Mouse (Mus musculus): ENCODE results near the gene Ifnlr1. TPM values are rescaled to one million over a fixed set of nuclear protein-coding genes. Genes with fewer than 3 reads are reported as not detected.

Gene Ifnlr1
- polyA plus RNA-seq, 1 experiment from 2014 or later: 0.28 TPM

- no peak for ATAC-seq (ENCODE audit: insufficient number of reproducible peaks, low FRiP score)
- WGBS: under 1% methylated on average over 21 of the region's 21 CpGs
- no peak overlapping the region for H3K27ac ChIP-seq (ENCODE audit: poor library complexity, severe bottlenecking)
- H3K9me3 ChIP-seq (replicated peaks): no peaks in the 10 kb centered on the region
- H3K4me2 ChIP-seq: peak overlapping the region; percentile 98
- peaks cover 4% of the 10 kb centered on the region for H3K4me1 ChIP-seq (replicated peaks)
- peak overlapping the region; percentile 75 for H3K9ac ChIP-seq
- H3K36me3 ChIP-seq: no peaks in the 10 kb centered on the region
- peaks cover 52% of the 10 kb centered on the region for H3K27me3 ChIP-seq (replicated peaks)
- H3K4me3 ChIP-seq: peak overlapping the region; percentile 76
Measured at GRCm38 (mm10) chr4:135686568-135686953, 474 bp downstream of the Ifnlr1 start.

- Histone ChIP-seq H3K4me3 (no peak overlapping the region), H3K4me1 (replicated peaks) (no peaks in the 10 kb centered on the region; the same call in 1 of the 2 replicates), H3K9me3 (replicated peaks) (no peaks in the 10 kb centered on the region), H3K36me3 (no peaks in the 10 kb centered on the region), H3K27ac (ENCODE audit: poor library complexity, severe bottlenecking) (no peak overlapping the region), H3K27me3 (replicated peaks) (peaks cover 45% of the 10 kb centered on the region), H3K4me2 (no peak overlapping the region), H3K9ac (no peak overlapping the region)
- 82% methylated on average over 7 of the region's 7 CpGs for WGBS
- no peak for ATAC-seq (ENCODE audit: insufficient number of reproducible peaks, low FRiP score)
Measured at GRCm38 (mm10) chr4:135689797-135690196, 3.7 kb downstream of the Ifnlr1 start.

GRCm38 (mm10) chr4:135690241-135690640 is 4.2 kb downstream of the Ifnlr1 start:
- no peak overlapping the region for H3K9ac ChIP-seq
- H3K4me3 ChIP-seq: no peak overlapping the region
- no peaks in the 10 kb centered on the region for H3K9me3 ChIP-seq (replicated peaks)
- H3K27me3 ChIP-seq (replicated peaks): peaks cover 41% of the 10 kb centered on the region
- WGBS: 75% methylated on average over 11 of the region's 11 CpGs
- ATAC-seq (ENCODE audit: insufficient number of reproducible peaks, low FRiP score): no peak
- no peaks in the 10 kb centered on the region for H3K36me3 ChIP-seq
- no peak overlapping the region for H3K27ac ChIP-seq (ENCODE audit: poor library complexity, severe bottlenecking)
- H3K4me2 ChIP-seq: no peak overlapping the region
- H3K4me1 ChIP-seq (replicated peaks): no peaks in the 10 kb centered on the region; the same call in 1 of the 2 replicates

GRCm38 (mm10) chr4:135692916-135693315 is 6.8 kb downstream of the Ifnlr1 start:
- no peak for ATAC-seq (ENCODE audit: insufficient number of reproducible peaks, low FRiP score)
- WGBS: 63% methylated on average over 4 of the region's 4 CpGs
- Histone ChIP-seq H3K4me2 (no peak overlapping the region), H3K4me1 (replicated peaks) (no peaks in the 10 kb centered on the region), H3K4me3 (no peak overlapping the region), H3K9me3 (replicated peaks) (peaks cover 5% of the 10 kb centered on the region), H3K36me3 (no peaks in the 10 kb centered on the region), H3K27me3 (replicated peaks) (peaks cover 27% of the 10 kb centered on the region), H3K27ac (ENCODE audit: poor library complexity, severe bottlenecking) (no peak overlapping the region), H3K9ac (no peak overlapping the region)

GRCm38 (mm10) chr4:135698498-135698897 is 12.4 kb downstream of the Ifnlr1 start:
- H3K27ac ChIP-seq (ENCODE audit: poor library complexity, severe bottlenecking): no peak overlapping the region
- H3K9me3 ChIP-seq (replicated peaks): peaks cover 10% of the 10 kb centered on the region
- H3K9ac ChIP-seq: no peak overlapping the region
- H3K4me2 ChIP-seq: peak overlapping the region; percentile 41
- H3K4me3 ChIP-seq: no peak overlapping the region
- H3K4me1 ChIP-seq (replicated peaks): peaks cover 3% of the 10 kb centered on the region; the same call in 1 of the 2 replicates
- ATAC-seq (ENCODE audit: insufficient number of reproducible peaks, low FRiP score): no peak
- H3K36me3 ChIP-seq: no peaks in the 10 kb centered on the region
- 0 out of 2 replicates have a peak, but pooled peaks cover 3% of the 10 kb centered on the region for H3K27me3 ChIP-seq (replicated peaks)
- 69% methylated on average over 7 of the region's 7 CpGs for WGBS

GRCm38 (mm10) chr4:135703497-135703896 is 17.4 kb downstream of the Ifnlr1 start:
- peaks cover 8% of the 10 kb centered on the region; the same call in 1 of the 2 replicates for H3K27me3 ChIP-seq (replicated peaks)
- H3K36me3 ChIP-seq: no peaks in the 10 kb centered on the region
- H3K4me3 ChIP-seq: no peak overlapping the region
- H3K27ac ChIP-seq (ENCODE audit: poor library complexity, severe bottlenecking): no peak overlapping the region
- H3K4me2 ChIP-seq: no peak overlapping the region
- H3K4me1 ChIP-seq (replicated peaks): peaks cover 11% of the 10 kb centered on the region
- no peak for ATAC-seq (ENCODE audit: insufficient number of reproducible peaks, low FRiP score)
- no peak overlapping the region for H3K9ac ChIP-seq
- no peaks in the 10 kb centered on the region for H3K9me3 ChIP-seq (replicated peaks)
- 71% methylated on average over 13 of the region's 13 CpGs for WGBS

GRCm38 (mm10) chr4:135704016-135704415 is 17.9 kb downstream of the Ifnlr1 start:
- Histone ChIP-seq H3K27ac (ENCODE audit: poor library complexity, severe bottlenecking) (no peak overlapping the region), H3K27me3 (replicated peaks) (peaks cover 8% of the 10 kb centered on the region; the same call in 1 of the 2 replicates), H3K4me3 (no peak overlapping the region), H3K4me2 (no peak overlapping the region), H3K36me3 (no peaks in the 10 kb centered on the region), H3K4me1 (replicated peaks) (peaks cover 11% of the 10 kb centered on the region), H3K9ac (no peak overlapping the region; the same call in 1 of the 2 replicates), H3K9me3 (replicated peaks) (no peaks in the 10 kb centered on the region)
- ATAC-seq (ENCODE audit: insufficient number of reproducible peaks, low FRiP score): no peak
- WGBS: 34% methylated on average over 6 of the region's 6 CpGs

- Histone ChIP-seq H3K4me2 (no peak overlapping the region), H3K4me3 (no peak overlapping the region), H3K27me3 (replicated peaks) (peaks cover 8% of the 10 kb centered on the region; the same call in 1 of the 2 replicates), H3K4me1 (replicated peaks) (peaks cover 11% of the 10 kb centered on the region; the same call in 1 of the 2 replicates), H3K27ac (ENCODE audit: poor library complexity, severe bottlenecking) (no peak overlapping the region), H3K36me3 (no peaks in the 10 kb centered on the region), H3K9ac (no peak overlapping the region), H3K9me3 (replicated peaks) (no peaks in the 10 kb centered on the region)
- 82% methylated on average over 6 of the region's 6 CpGs for WGBS
- no peak for ATAC-seq (ENCODE audit: insufficient number of reproducible peaks, low FRiP score)
Measured at GRCm38 (mm10) chr4:135706045-135706444, 20.0 kb downstream of the Ifnlr1 start.

GRCm38 (mm10) chr4:135709072-135709564 is 23.0 kb downstream of the Ifnlr1 start:
- WGBS: 8% methylated on average over 8 of the region's 8 CpGs
- Histone ChIP-seq H3K4me1 (replicated peaks) (peaks cover 2% of the 10 kb centered on the region; the same call in 1 of the 2 replicates), H3K27me3 (replicated peaks) (peaks cover 5% of the 10 kb centered on the region; the same call in 1 of the 2 replicates), H3K27ac (ENCODE audit: poor library complexity, severe bottlenecking) (no peak overlapping the region), H3K4me2 (peak overlapping the region; percentile 55), H3K9me3 (replicated peaks) (0 out of 2 replicates have a peak, but pooled peaks cover 3% of the 10 kb centered on the region), H3K9ac (no peak overlapping the region), H3K4me3 (peak overlapping the region; percentile 24), H3K36me3 (no peaks in the 10 kb centered on the region)
- ATAC-seq (ENCODE audit: insufficient number of reproducible peaks, low FRiP score): peak; percentile 41; the same call in 1 of the 2 replicates

- WGBS: 62% methylated on average over 11 of the region's 11 CpGs
- H3K4me1 ChIP-seq (replicated peaks): no peaks in the 10 kb centered on the region
- H3K27ac ChIP-seq (ENCODE audit: poor library complexity, severe bottlenecking): no peak overlapping the region
- H3K36me3 ChIP-seq: no peaks in the 10 kb centered on the region
- 0 out of 2 replicates have a peak, but pooled peaks cover 8% of the 10 kb centered on the region for H3K9me3 ChIP-seq (replicated peaks)
- H3K9ac ChIP-seq: no peak overlapping the region
- no peak for ATAC-seq (ENCODE audit: insufficient number of reproducible peaks, low FRiP score)
- no peak overlapping the region for H3K4me2 ChIP-seq
- peaks cover 5% of the 10 kb centered on the region; the same call in 1 of the 2 replicates for H3K27me3 ChIP-seq (replicated peaks)
- no peak overlapping the region for H3K4me3 ChIP-seq
Measured at GRCm38 (mm10) chr4:135709621-135710020, 23.5 kb downstream of the Ifnlr1 start.

GRCm38 (mm10) chr4:135710392-135710791 is 24.3 kb downstream of the Ifnlr1 start:
- WGBS: 38% methylated on average over 3 of the region's 3 CpGs
- Histone ChIP-seq H3K4me3 (no peak overlapping the region), H3K4me1 (replicated peaks) (no peaks in the 10 kb centered on the region), H3K4me2 (no peak overlapping the region), H3K9ac (no peak overlapping the region), H3K27ac (ENCODE audit: poor library complexity, severe bottlenecking) (no peak overlapping the region), H3K27me3 (replicated peaks) (no peaks in the 10 kb centered on the region; the same call in 1 of the 2 replicates), H3K9me3 (replicated peaks) (peaks cover 13% of the 10 kb centered on the region; the same call in 1 of the 2 replicates), H3K36me3 (no peaks in the 10 kb centered on the region)
- ATAC-seq (ENCODE audit: insufficient number of reproducible peaks, low FRiP score): no peak
